Mouse (Mus musculus): ENCODE measurements around the gene Txk.

Txk gene

GRCm38 (mm10) chr5:72681451-72681850 lies 71.1 kb downstream of the Txk start:
- DNase-seq: no peak

DNA sequence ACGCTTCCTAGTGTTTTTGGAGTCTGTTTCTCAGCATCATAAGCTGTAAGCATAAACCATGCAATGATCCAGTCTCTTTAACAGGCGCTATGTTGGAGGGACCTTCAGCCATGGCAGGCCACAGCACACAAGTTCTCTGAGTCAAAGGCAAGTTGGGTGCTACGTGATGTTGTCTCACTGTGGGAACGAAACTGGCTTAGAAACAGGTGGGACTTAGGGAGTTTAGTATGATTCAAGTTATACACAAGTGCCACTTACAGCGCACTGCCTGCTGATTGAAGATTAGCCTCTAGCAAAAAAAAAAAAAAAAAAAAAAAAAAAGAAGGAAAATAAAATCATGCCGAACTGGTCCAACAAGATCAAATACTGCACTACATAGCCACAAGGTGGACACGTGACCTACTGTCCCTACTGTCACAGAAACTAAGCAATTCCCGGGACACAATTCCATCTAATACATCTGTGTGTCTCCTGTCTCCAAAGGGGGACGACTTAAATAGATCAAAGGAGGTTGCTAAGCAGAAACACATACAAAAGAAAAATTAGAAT lies 77.5 kb downstream of the Txk start:
- DNase-seq: no peak

- no peak for DNase-seq
These were observed 81.4 kb downstream of the Txk start for GRCm38 (mm10) chr5:72671017-72671699.

DNA sequence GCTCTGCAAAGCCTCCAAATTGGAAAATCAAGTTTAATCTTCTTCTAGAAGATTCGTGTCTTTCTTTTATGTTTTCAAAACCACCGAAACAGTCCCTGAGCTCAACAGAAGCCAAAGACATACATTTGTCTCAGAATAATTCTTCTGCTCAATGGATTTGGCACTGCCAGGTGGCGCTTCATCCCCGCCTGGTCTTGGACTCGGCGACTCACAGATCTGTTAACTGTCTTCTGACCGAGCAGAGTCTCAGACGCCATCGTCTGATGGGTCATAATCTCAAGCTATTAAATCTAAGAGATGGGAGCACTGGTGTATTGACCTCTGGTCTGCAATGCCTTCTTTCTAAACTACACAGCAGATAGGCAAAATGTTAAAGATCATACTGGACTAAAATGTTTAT lies 84.2 kb downstream of the Txk start:
- DNase-seq: no peak

DNA sequence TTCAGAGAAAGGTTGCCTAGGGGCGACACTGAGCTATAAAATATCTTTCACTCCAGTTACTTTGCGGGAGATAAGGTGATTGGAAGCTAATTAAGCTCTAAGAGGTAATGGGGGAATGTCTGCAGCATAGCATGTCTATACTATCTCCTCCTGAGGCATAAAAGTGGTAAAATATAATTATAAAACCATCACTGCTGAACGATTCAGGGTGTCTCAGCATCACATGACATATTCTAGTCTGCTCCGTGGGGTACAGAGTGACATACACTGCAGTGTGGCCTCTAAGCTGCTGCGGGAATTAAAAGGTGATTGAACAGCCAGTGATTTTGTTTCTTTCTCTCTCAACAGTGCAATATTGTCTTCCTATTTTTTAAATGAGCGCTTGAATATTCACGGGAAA lies 86.1 kb downstream of the Txk start:
- no peak for DNase-seq

- peak; percentile 4 for DNase-seq
These were observed 87.3 kb downstream of the Txk start for GRCm38 (mm10) chr5:72665281-72665680.

GRCm38 (mm10) chr5:72664854-72665253 lies 87.7 kb downstream of the Txk start:
- DNase-seq: no peak

DNA sequence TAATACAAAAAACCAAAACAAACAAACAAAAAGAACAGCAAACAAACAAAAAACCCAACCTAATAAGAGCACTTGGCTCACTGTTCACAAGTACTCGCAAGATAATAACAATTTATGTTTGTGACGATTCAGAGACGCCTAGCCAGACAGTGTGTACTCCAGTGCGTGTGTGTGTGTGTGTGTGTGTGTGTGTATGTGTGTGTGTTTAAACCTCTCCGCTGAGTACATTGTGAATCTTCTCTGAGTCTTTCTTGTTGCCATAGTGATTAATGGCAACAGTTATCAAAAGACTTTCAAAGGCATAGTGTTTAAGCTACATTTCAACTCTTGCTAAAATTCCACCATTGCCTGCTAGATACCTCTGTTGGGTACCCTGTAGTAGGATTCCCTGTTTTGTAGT lies 88.5 kb downstream of the Txk start:
- DNase-seq: no peak

- no peak for DNase-seq
These were observed 91.4 kb downstream of the Txk start for GRCm38 (mm10) chr5:72661051-72661781.

DNA sequence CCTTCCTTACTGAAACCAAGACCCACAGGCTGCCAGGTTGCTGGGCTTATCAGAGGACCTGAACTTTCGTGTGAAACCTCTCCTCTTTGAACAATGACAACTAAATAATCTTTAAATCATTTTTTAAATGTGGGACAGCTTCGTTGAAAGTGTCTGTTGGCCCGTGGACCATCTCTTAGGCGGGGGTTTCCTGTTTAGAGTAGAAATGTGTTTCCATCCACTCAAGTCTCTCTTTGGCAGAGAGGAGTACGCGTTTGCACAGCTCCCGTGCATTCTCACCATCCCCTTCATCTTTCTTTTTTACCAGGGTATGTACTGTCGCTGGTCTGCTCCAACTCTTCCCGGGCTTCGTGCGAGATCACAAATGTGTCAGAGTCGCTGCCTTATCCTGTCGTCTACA lies 94.2 kb downstream of the Txk start:
- no peak for DNase-seq

- DNase-seq: no peak
These were observed 96.2 kb downstream of the Txk start for GRCm38 (mm10) chr5:72656270-72656791.

- no peak for DNase-seq
These were observed 99.4 kb downstream of the Txk start for GRCm38 (mm10) chr5:72653068-72653674.

DNA sequence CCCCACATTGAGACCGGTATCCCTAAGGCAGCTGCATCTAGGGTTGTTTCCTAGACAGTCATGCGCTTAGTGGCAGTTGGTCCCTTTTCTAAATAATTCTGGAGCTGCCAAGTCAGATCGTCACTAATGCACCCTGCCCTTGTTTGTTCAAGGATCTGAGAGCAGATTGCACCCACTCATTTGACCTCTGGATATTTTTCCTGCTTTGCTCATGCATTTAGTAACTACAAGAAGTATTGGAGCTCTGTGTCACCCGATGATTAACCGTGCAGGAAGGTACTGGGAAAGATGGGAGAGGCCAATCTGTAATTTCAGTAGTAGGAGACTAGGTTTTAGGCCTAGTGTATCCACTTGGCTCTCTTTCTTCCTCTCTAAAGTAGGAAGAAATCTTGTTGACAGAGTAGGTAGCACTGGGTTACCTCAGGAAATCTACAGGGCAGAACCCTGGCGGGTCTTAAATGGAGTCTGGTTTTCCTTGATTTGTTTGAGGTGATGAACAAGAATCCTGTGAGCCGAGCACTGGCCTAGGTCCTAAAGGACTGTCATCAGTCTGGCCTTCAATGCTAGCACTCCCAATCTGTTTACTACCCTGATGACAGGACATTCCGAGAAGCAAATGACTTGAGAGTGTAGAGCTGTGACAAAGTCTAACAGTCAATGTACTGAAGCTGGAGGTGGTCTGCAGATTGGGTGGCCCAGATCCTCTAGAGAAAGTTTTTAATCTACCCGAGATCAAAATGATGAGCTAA lies 103.4 kb downstream of the Txk start:
- DNase-seq: no peak

- DNase-seq: no peak
These were observed 104.5 kb downstream of the Txk start for GRCm38 (mm10) chr5:72647958-72648595.

GRCm38 (mm10) chr5:72647418-72647907 lies 105.1 kb downstream of the Txk start, which contains the start of gene Nipal1:
Gene Nipal1 (plus strand): TSS chr5:72647795.
- DNase-seq: no peak

- no peak for DNase-seq
These were observed 105.6 kb downstream of the Txk start for GRCm38 (mm10) chr5:72646996-72647395.

DNA sequence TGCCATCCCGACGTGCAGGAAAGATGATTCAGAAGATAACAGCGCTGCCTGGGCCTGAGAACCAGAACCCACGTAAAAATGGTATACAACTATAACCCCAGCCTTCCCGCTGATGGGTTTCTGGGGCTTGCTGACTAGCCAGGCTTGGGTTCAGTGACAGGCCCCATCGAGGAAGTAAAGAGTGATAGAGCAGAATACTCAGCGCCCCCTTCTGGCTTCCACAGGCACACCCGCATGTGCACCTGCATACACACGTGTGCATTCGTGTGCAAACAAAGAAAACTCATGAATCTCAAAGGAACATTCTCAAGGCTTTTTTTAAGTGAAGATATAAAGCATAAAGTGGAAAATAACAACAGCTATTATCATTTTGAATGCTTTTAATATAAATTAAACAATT lies 106.4 kb downstream of the Txk start:
- no peak for DNase-seq
